Mouse (Mus musculus): ENCODE measurements around the gene Wdr20. TPM values are rescaled to one million over a fixed set of nuclear protein-coding genes. Genes with fewer than 3 reads are reported as not detected.

Wdr20 gene
- total RNA-seq, 2 experiments from 2014 or later = 36.3 to 40.5 TPM

DNA sequence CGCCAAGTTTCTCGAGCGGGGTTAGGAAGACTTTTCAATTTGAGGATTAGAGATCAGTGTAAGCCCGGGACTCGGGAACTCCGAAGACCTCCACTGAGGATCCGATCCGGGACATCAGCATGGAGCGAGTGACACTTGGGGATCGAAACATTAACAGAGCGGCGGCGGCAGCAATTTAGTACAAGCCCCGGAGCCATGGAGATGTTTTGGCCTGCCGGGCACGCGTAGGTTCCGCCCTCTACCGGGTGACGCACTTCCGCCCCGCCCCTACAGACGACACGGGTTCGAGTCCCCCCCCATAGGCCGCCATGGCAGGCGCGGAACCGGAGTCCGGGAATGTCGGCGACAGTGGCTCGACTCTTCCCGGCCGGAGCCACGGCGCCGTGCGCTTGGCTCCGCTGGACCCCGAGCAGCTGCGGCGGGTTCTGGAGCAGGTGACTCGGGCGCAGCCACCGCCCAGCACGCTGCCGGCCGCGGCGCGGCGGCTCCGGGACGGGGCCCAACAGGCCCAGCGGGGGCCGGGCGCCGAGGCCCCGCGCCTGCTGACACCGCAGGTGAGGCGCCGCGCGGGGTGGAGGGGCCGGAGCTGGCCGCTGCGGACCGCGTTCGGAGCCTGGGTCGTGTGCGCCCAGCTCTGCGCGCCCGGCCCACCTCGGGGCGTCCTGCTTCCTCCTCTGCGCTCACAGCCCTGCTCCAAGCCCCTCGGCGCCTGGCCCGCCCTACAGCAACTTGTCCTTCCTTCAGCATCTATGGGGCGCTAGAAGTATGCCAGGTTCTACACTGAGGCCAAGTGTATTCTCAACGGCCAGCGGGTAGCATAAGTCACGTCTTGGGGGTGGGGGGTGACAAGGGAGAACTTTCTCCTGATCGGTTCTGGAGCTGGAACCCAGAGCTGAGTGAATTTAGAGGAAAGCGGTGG lies 112.5 kb downstream of the Wdr20 start, which contains the start of gene Zfp839:
TSS of gene Zfp839 (plus strand) at position 244 of the 919 bp plus-strand sequence.
- peak; percentile 87 to 91 for DNase-seq (ENCODE audit: low spot score in 2 of 2)

DNA sequence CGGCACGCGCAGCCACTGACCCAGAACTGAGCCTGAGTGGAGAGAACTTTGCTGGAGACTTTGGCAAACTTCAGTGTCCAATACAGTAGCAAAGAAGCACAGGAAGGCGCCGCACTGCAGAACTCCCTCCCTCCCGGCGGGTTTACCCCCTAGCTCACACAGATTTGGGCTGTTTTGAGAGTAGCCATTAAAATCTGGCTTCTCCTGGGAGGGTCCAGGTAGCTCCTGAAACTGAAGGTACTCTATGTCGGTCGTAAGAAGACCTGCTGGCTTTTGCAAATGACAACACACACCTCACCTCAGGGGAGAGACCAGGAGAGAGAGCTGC lies 113.1 kb downstream of the Wdr20 start:
- no peak for DNase-seq (ENCODE audit: low spot score in 2 of 2)

- DNase-seq (ENCODE audit: low spot score in 2 of 2) = no peak
These were observed 113.7 kb downstream of the Wdr20 start for GRCm38 (mm10) chr12:110851414-110851813.

DNA sequence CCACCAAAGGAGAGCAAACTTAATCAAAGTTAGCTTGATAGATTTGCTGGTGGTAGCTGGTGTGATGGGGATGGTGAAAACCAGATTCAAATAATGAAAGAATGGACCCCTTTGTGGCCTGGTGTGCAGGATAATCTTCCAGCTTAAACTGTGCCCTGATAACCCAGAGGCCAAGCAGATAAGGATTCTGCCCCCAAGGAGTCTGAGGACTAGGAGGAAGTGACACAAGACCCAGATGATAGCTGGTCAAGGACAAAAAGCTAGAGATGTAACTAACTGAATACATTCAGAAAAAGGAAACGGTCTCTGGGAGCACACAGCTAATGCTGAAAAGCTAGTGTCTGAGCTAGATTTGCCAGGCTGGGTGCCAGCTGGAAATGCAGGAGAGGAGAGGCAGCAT lies 114.2 kb downstream of the Wdr20 start:
- no peak for DNase-seq (ENCODE audit: low spot score in 2 of 2)

Other genes with a start within 250 kb of the Wdr20 start
- gene Dync1h1, start 136.5 kb upstream of the Wdr20 start, total RNA-seq (2021) = 100 to 1,000 TPM; 310 to 332 TPM
- gene 1700001K19Rik, start 55.3 kb upstream of the Wdr20 start, total RNA-seq (2021) = not detected
- gene Hsp90aa1, start 35.2 kb upstream of the Wdr20 start, total RNA-seq (2021) = 1,000 to 10,000 TPM; 1,024 to 1,059 TPM
- gene Mok, start 103.0 kb downstream of the Wdr20 start, total RNA-seq (2021) = 1 to 10 TPM; 9.8 to 9.9 TPM
- 10 to 100 TPM in 1 of 2 experiments, 1 to 10 TPM in 1; 8.5 to 11.0 TPM for gene Zfp839, start 112.3 kb downstream of the Wdr20 start, total RNA-seq (2021)
- gene Cinp, start 151.2 kb downstream of the Wdr20 start, total RNA-seq (2021) = 10 to 100 TPM; 71.9 to 84.1 TPM
- 10 to 100 TPM; 33.9 to 36.4 TPM for gene Tecpr2, start 151.3 kb downstream of the Wdr20 start, total RNA-seq (2021)
- 1 to 10 TPM; 8.2 to 9.6 TPM for gene Ankrd9, start 241.1 kb downstream of the Wdr20 start, total RNA-seq (2021)